Mouse (Mus musculus): Measurements from ENCODE around the gene Lrfn4.

- TF ChIP-seq MAFK (IDR thresholded peaks at IDR 0.05; ENCODE audit: insufficient read depth, low read depth, low read length) (no peak), ZC3H11A (IDR thresholded peaks at IDR 0.05; ENCODE audit: borderline replicate concordance, low read depth, low read length) (no peak), HCFC1 (IDR thresholded peaks at IDR 0.05; ENCODE audit: borderline replicate concordance, insufficient read depth, low read length) (peak; percentile 76)
Observed at GRCm38 (mm10) chr19:4625179-4625828, 9.8 kb upstream of the Lrfn4 start, which contains the start of gene Rce1.
